Mouse (Mus musculus) neural tube, embryonic 13.5 days (tissue): ENCODE data around the gene Gabra3. TPM values are rescaled to one million over a fixed set of nuclear protein-coding genes. Genes with fewer than 3 reads are reported as not detected.

ENCODE experiments used
- ATAC-seq: fragments of 200-750 bp; cut with Nextera tagmentation; 2 replicates; pipeline ENCODE4 v1.8.0; 2017; ENCODE audit warnings: low read depth, mild to moderate bottlenecking, moderate TSS enrichment, moderate library complexity
- H3K27ac ChIP-seq: fragments of 300-500 bp; sonication (generic); replicated peaks from 2 replicates; pipeline ENCODE4 v1.5.1; 2015; ENCODE audit warnings: moderate library complexity, mild to moderate bottlenecking, inconsistent platforms
- H3K27me3 ChIP-seq: fragments of 300-500 bp; sonication (generic); 2 replicates; pipeline ENCODE4 v1.6.1; 2015; ENCODE audit warnings: mild to moderate bottlenecking, inconsistent platforms
- H3K36me3 ChIP-seq: fragments of 300-500 bp; sonication (generic); 2 replicates; pipeline ENCODE4 v1.6.1; 2015; ENCODE audit warnings: mild to moderate bottlenecking, inconsistent platforms
- H3K4me1 ChIP-seq: fragments of 300-500 bp; sonication (generic); replicated peaks from 2 replicates; pipeline ENCODE4 v1.6.1; 2015; ENCODE audit warnings: inconsistent platforms
- H3K4me2 ChIP-seq: fragments of 300-500 bp; sonication (generic); 2 replicates; pipeline ENCODE4 v1.6.1; 2015; ENCODE audit warnings: inconsistent platforms, mild to moderate bottlenecking, moderate library complexity
- H3K4me3 ChIP-seq: fragments of 300-500 bp; sonication (generic); 2 replicates; pipeline ENCODE4 v1.5.1; 2015; ENCODE audit warnings: mild to moderate bottlenecking, inconsistent platforms
- H3K9ac ChIP-seq: fragments of 300-500 bp; sonication (generic); 2 replicates; pipeline ENCODE4 v1.6.1; 2015; ENCODE audit warnings: moderate library complexity, mild to moderate bottlenecking, inconsistent platforms
- H3K9me3 ChIP-seq: fragments of 300-500 bp; sonication (generic); 2 replicates; pipeline ENCODE4 v1.6.1; 2016; ENCODE audit warnings: inconsistent platforms
- WGBS: fragments of 180-500 bp; shearing (Covaris S2); methylation state at CpG from one replicate; pipeline ENCODE4 v1.1.7; 2015; 5-methylcytosine and 5-hydroxymethylcytosine counted together
- microRNA counts: library from miRNA; unstranded; fragments of <30 nt; microRNA quantifications from one replicate; lab custom pipeline; 2016
- microRNA-seq: library from miRNA; unstranded; fragments of <30 nt; microRNA quantifications from one replicate; pipeline ENCODE4, GENCODE M21; 2016
- polyA plus RNA-seq: library from polyadenylated mRNA; unstranded; fragments of >200 nt; fragmentation: Nextera tagmentation; extraction: Ambion mirVana; gene quantifications from 2 replicates; pipeline ENCODE4 v1.2.1, GENCODE M21; 2015

Gabra3 gene
- 20.1 and 21.6 TPM in 2 replicates for polyA plus RNA-seq

DNA sequence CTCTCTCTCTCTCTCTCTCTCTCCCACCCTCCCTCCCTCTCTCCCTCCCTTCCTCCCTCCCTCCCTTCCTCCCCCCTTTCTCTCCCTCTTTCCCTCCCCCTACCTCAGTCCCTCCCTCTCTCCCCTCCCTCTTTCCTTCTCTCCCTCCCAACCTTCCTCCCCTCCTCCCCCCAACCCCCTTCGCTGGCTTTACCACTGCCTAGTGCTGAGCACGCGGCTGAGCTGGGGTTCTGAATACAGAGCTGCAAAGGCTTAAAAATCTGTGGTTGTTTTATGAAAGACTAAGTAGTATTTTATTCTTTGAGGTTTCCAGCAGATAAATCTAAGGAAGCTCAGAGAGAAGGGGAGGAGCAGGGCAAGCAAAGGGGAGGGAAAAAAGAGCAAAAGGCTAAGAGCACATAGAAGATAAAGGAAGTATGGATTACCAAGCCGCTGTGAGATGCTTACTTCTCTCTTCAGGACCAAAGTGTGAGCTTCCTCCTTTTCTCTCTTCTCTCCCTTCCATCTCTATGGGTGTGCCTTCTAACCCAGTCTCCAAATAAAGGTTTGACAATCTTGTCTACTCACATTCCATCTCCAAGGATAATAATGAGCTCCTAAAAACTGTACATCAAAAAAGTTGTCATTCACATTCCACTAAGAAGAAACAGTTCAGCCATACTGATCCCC is at the start of gene Gabra3:
TSS of gene Gabra3 (minus strand) at position 619 of the 669 bp plus-strand sequence.
- Histone ChIP-seq H3K27ac (peak within 1 kb of the TSS; percentile 76), H3K9ac (peak within 1 kb of the TSS; percentile 70), H3K36me3 (no peaks in the 10 kb centered on the region), H3K4me3 (peak within 1 kb of the TSS; percentile 44), H3K4me1 (0 out of 2 replicates have a peak, but pooled peaks cover 3% of the 10 kb centered on the region), H3K9me3 (no peaks in the 10 kb centered on the region), H3K4me2 (peak within 1 kb of the TSS; percentile 58), H3K27me3 (no peaks in the 10 kb centered on the region)
- peak; percentile 97 for ATAC-seq
- 20% methylated on average over 4 of the region's 4 CpGs for WGBS

DNA sequence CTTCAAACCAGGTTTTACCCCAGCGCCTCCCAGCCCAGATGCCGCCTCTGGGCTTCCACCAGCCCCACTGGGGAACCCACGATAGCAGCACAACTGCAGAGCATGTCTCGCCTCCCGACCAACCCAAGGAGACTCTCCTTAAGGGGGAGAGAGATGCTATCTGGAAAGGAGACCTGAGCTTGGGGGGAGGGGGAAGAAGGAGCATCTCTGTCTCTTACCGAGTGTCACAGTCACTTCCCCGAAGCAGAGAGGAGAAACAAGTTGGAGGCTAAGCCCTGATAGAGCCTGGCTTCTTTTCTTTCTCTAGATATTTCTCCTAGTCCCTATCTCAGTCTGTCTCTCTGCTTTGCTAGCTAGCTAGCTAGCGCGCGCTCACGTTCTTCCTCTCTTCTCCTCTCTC is 859 bp downstream of the Gabra3 start:
- Histone ChIP-seq H3K36me3 (no peaks in the 10 kb centered on the region), H3K27me3 (no peaks in the 10 kb centered on the region), H3K9ac (peak overlapping the region; percentile 70), H3K4me1 (0 out of 2 replicates have a peak, but pooled peaks cover 3% of the 10 kb centered on the region), H3K9me3 (no peaks in the 10 kb centered on the region), H3K27ac (peak overlapping the region; percentile 76), H3K4me3 (peak overlapping the region; percentile 44), H3K4me2 (peak overlapping the region; percentile 58)
- peak; percentile 92 for ATAC-seq
- WGBS = 10% methylated on average over 7 of the region's 11 CpGs

- Histone ChIP-seq H3K9ac (peak overlapping the region; percentile 70), H3K4me1 (0 out of 2 replicates have a peak, but pooled peaks cover 3% of the 10 kb centered on the region), H3K27ac (peak overlapping the region; percentile 76), H3K27me3 (no peaks in the 10 kb centered on the region), H3K4me2 (peak overlapping the region; percentile 58), H3K4me3 (peak overlapping the region; percentile 44), H3K36me3 (no peaks in the 10 kb centered on the region), H3K9me3 (no peaks in the 10 kb centered on the region)
- WGBS = 16% methylated on average over 5 of the region's 5 CpGs
- ATAC-seq = peak; percentile 75
Measured at GRCm38 (mm10) chrX:72655381-72655780, 1.3 kb downstream of the Gabra3 start.

- Histone ChIP-seq H3K27me3 (no peaks in the 10 kb centered on the region), H3K9ac (no peak overlapping the region), H3K4me1 (0 out of 2 replicates have a peak, but pooled peaks cover 3% of the 10 kb centered on the region), H3K9me3 (no peaks in the 10 kb centered on the region), H3K4me3 (no peak overlapping the region), H3K27ac (no peak overlapping the region), H3K4me2 (no peak overlapping the region), H3K36me3 (no peaks in the 10 kb centered on the region)
- no peak for ATAC-seq
- 82% methylated on average over 3 of the region's 3 CpGs for WGBS
Measured at GRCm38 (mm10) chrX:72650688-72651087, 6.0 kb downstream of the Gabra3 start.

- Histone ChIP-seq H3K4me1 (no peaks in the 10 kb centered on the region), H3K27ac (no peak overlapping the region), H3K36me3 (no peaks in the 10 kb centered on the region), H3K4me2 (no peak overlapping the region), H3K9me3 (no peaks in the 10 kb centered on the region), H3K27me3 (no peaks in the 10 kb centered on the region), H3K4me3 (no peak overlapping the region), H3K9ac (no peak overlapping the region)
- ATAC-seq = no peak
- 57% methylated on average over 2 of the region's 2 CpGs for WGBS
Measured at GRCm38 (mm10) chrX:72644691-72645090, 12.0 kb downstream of the Gabra3 start.

DNA sequence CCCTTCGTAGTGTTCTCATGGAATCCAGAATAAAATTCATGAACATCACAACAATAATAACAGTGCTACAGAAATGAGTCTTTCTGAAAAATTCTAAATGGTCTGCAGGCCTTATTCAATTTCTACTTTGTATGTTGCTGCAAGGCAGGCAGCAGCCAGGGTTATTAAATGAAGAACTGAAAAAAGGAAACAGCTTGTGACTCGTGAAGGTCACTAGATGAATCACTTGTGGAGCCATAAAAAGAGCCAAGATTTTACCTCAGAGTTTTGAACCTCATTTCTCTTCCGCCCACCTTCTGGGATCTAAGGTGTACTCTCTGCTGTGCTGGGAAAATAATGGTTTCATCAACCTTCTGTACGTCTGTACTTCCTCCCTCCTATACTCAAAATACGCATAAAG is 159.4 kb downstream of the Gabra3 start:
- Histone ChIP-seq H3K36me3 (no peaks in the 10 kb centered on the region), H3K27ac (no peak overlapping the region)

DNA sequence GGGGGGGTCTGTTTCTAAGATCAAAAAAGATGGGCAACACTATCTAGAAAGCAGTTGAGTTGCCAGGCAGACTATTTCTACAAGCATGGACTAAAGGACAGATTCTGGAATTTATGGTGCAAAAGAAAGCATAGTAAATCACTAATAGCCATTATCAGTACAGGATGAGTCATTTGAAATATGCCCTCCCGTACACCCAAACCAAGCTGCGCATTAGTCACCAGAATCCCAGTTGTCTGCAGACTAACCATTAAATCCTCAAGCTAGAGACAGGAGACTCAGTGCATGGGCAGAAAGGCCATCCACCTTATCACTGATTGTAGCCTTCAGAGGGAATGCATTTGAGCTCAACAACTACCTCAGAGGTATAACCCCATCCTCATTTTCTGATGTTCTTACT is 166.8 kb downstream of the Gabra3 start:
- ATAC-seq = no peak
- no peaks in the 10 kb centered on the region for H3K4me1 ChIP-seq
- H3K9me3 ChIP-seq = no peaks in the 10 kb centered on the region
- no peak overlapping the region for H3K9ac ChIP-seq
- no peaks in the 10 kb centered on the region for H3K27me3 ChIP-seq
- WGBS = 91% methylated on average over 2 of the region's 2 CpGs
- no peak overlapping the region for H3K27ac ChIP-seq
- no peak overlapping the region for H3K4me3 ChIP-seq
- no peaks in the 10 kb centered on the region for H3K36me3 ChIP-seq
- no peak overlapping the region for H3K4me2 ChIP-seq

More for the DNA sequence above, 159.4 kb downstream of the Gabra3 start:
- Histone ChIP-seq H3K9me3 (no peaks in the 10 kb centered on the region), H3K4me3 (no peak overlapping the region), H3K9ac (no peak overlapping the region), H3K27me3 (no peaks in the 10 kb centered on the region), H3K4me2 (no peak overlapping the region), H3K4me1 (no peaks in the 10 kb centered on the region)
- 85% methylated on average over 5 of the region's 5 CpGs for WGBS
- ATAC-seq = no peak

GRCm38 (mm10) chrX:72386758-72387157 is 269.9 kb downstream of the Gabra3 start, which contains the start of gene Magea10:
Gene Magea10, minus strand, starts transcription at chrX:72386858.
- H3K9ac ChIP-seq = no peak within 1 kb of the TSS
- no peak for ATAC-seq
- no peaks in the 10 kb centered on the region for H3K4me1 ChIP-seq
- H3K36me3 ChIP-seq = no peaks in the 10 kb centered on the region
- H3K9me3 ChIP-seq = no peaks in the 10 kb centered on the region
- H3K4me2 ChIP-seq = no peak within 1 kb of the TSS
- H3K4me3 ChIP-seq = no peak within 1 kb of the TSS
- H3K27ac ChIP-seq = no peak within 1 kb of the TSS
- H3K27me3 ChIP-seq = no peaks in the 10 kb centered on the region
- 91% methylated on average over 6 of the region's 6 CpGs for WGBS

MicroRNAs within 50 kb of the gene (microRNA counts, 519-probe panel; counts per million panel counts)
- microRNA mmu-miR-105 (lab: Ali Mortazavi, UCI) (not detected), microRNA mmu-miR-767 (lab: Ali Mortazavi, UCI) (not detected)

Small RNAs within 50 kb of the gene (microRNA-seq; reads per million reads assigned to microRNA genes)
- gene Mir105 = not detected
- gene Mir767 = not detected

Other genes starting within 250 kb of the Gabra3 start
- gene Gabrq, start 168.3 kb upstream of the Gabra3 start, polyA plus RNA-seq = 1.3 and 1.5 TPM in 2 replicates